Mouse (Mus musculus): Measurements from ENCODE around the gene Gse1. TPM values are rescaled to one million over a fixed set of nuclear protein-coding genes. Genes with fewer than 3 reads are reported as not detected.
"Not testable (repeated sequence)": the region's sequence is repeated elsewhere in the genome, so short reads cannot be mapped to it uniquely, and the experiment has no call there.

Gene Gse1
- polyA plus RNA-seq, 1 experiment from 2014 or later, result 9.6 TPM

GRCm38 (mm10) chr8:120334261-120334660, 106.0 kb downstream of the Gse1 start:
- Histone ChIP-seq H3K4me1 (peaks cover 28% of the 10 kb centered on the region), H3K27ac (peak overlapping the region; percentile 66)
- H3K9ac ChIP-seq; ATAC-seq (ENCODE audit: borderline replicate concordance, extremely low read depth, low FRiP score, low TSS enrichment); H3K9me3 ChIP-seq; H3K4me3 ChIP-seq; H3K4me2 ChIP-seq; H3K27me3 ChIP-seq; H3K36me3 ChIP-seq: not testable (repeated sequence)
- 70% methylated on average over 3 of the region's 3 CpGs for WGBS

- Histone ChIP-seq H3K27me3 (no peaks in the 10 kb centered on the region), H3K4me1 (peaks cover 33% of the 10 kb centered on the region), H3K4me3 (no peak overlapping the region), H3K9ac (no peak overlapping the region), H3K9me3 (no peaks in the 10 kb centered on the region), H3K27ac (peak overlapping the region; percentile 66), H3K4me2 (peak overlapping the region; percentile 37; the same call in 1 of the 2 replicates), H3K36me3 (no peaks in the 10 kb centered on the region)
- 21% methylated on average over 5 of the region's 5 CpGs for WGBS
- ATAC-seq (ENCODE audit: borderline replicate concordance, extremely low read depth, low FRiP score, low TSS enrichment), result 0 out of 2 replicates have a peak, but pooled peaks have one; percentile 14
Measured at GRCm38 (mm10) chr8:120334878-120335261, 106.6 kb downstream of the Gse1 start.

- Histone ChIP-seq H3K4me1 (peaks cover 38% of the 10 kb centered on the region), H3K27me3 (no peaks in the 10 kb centered on the region), H3K36me3 (no peaks in the 10 kb centered on the region), H3K4me3 (no peak overlapping the region), H3K4me2 (peak overlapping the region; percentile 37), H3K9me3 (no peaks in the 10 kb centered on the region), H3K9ac (no peak overlapping the region), H3K27ac (peak overlapping the region; percentile 32)
- 20% methylated on average over 17 of the region's 17 CpGs for WGBS
- no peak for ATAC-seq (ENCODE audit: borderline replicate concordance, extremely low read depth, low FRiP score, low TSS enrichment)
Measured at GRCm38 (mm10) chr8:120335262-120336086, 107.2 kb downstream of the Gse1 start.

- no peaks in the 10 kb centered on the region for H3K27me3 ChIP-seq
- no peak overlapping the region for H3K4me3 ChIP-seq
- 13% methylated on average over 9 of the region's 9 CpGs for WGBS
- H3K36me3 ChIP-seq, result no peaks in the 10 kb centered on the region
- no peak overlapping the region for H3K9ac ChIP-seq
- no peak for ATAC-seq (ENCODE audit: borderline replicate concordance, extremely low read depth, low FRiP score, low TSS enrichment)
- H3K9me3 ChIP-seq, result no peaks in the 10 kb centered on the region
- H3K4me2 ChIP-seq, result peak overlapping the region; percentile 37; the same call in 1 of the 2 replicates
- peaks cover 36% of the 10 kb centered on the region for H3K4me1 ChIP-seq
- no peak overlapping the region for H3K27ac ChIP-seq
Measured at GRCm38 (mm10) chr8:120336087-120336380, 107.8 kb downstream of the Gse1 start.

- ATAC-seq (ENCODE audit: borderline replicate concordance, extremely low read depth, low FRiP score, low TSS enrichment), result no peak
- Histone ChIP-seq H3K4me1 (peaks cover 34% of the 10 kb centered on the region), H3K27me3 (no peaks in the 10 kb centered on the region), H3K9ac (no peak overlapping the region), H3K36me3 (no peaks in the 10 kb centered on the region), H3K9me3 (no peaks in the 10 kb centered on the region), H3K4me3 (no peak overlapping the region), H3K4me2 (no peak overlapping the region), H3K27ac (no peak overlapping the region)
- 46% methylated on average over 5 of the region's 5 CpGs for WGBS
Measured at GRCm38 (mm10) chr8:120336909-120337555, 108.8 kb downstream of the Gse1 start.

- no peak for ATAC-seq (ENCODE audit: borderline replicate concordance, extremely low read depth, low FRiP score, low TSS enrichment)
- H3K9ac ChIP-seq, result no peak overlapping the region
- no peak overlapping the region for H3K27ac ChIP-seq
- 45% methylated on average over 5 of the region's 5 CpGs for WGBS
- H3K9me3 ChIP-seq, result no peaks in the 10 kb centered on the region
- H3K36me3 ChIP-seq, result no peaks in the 10 kb centered on the region
- H3K27me3 ChIP-seq, result no peaks in the 10 kb centered on the region
- H3K4me1 ChIP-seq, result peaks cover 34% of the 10 kb centered on the region
- no peak overlapping the region for H3K4me2 ChIP-seq
- no peak overlapping the region for H3K4me3 ChIP-seq
Measured at GRCm38 (mm10) chr8:120337627-120338026, 109.4 kb downstream of the Gse1 start.

- 80% methylated on average over 7 of the region's 7 CpGs for WGBS
- ATAC-seq (ENCODE audit: borderline replicate concordance, extremely low read depth, low FRiP score, low TSS enrichment), result no peak
- no peak overlapping the region for H3K4me3 ChIP-seq
- H3K27ac ChIP-seq, result no peak overlapping the region
- peaks cover 34% of the 10 kb centered on the region for H3K4me1 ChIP-seq
- H3K36me3 ChIP-seq, result no peaks in the 10 kb centered on the region
- H3K9ac ChIP-seq, result no peak overlapping the region
- H3K27me3 ChIP-seq, result no peaks in the 10 kb centered on the region
- no peak overlapping the region for H3K4me2 ChIP-seq
- H3K9me3 ChIP-seq, result no peaks in the 10 kb centered on the region
Measured at GRCm38 (mm10) chr8:120338678-120339077, 110.4 kb downstream of the Gse1 start.

- ATAC-seq (ENCODE audit: borderline replicate concordance, extremely low read depth, low FRiP score, low TSS enrichment), result no peak
- no peak overlapping the region for H3K27ac ChIP-seq
Measured at GRCm38 (mm10) chr8:120339743-120340142, 111.5 kb downstream of the Gse1 start.

DNA sequence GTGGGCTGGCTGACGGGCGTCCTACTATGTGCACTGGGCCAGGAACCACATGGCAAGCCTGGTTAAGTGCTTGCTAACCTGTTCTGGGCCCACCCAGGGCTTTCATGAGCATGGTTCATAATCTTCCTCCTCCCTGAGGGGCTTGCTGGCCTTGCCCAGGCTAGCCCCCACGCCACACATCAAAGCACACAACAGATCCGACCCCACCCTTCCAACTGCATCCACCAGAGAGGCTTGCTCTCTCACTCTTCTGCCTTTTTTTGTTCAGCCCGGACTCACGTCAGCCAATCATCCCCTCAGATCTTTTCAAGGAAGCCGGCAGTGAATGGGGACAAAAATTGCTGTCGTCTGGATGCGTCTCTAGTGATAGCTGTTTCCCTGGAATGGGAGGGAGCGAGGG, 112.9 kb downstream of the Gse1 start:
- Histone ChIP-seq H3K36me3 (no peaks in the 10 kb centered on the region), H3K27ac (no peak overlapping the region), H3K4me2 (no peak overlapping the region), H3K9ac (no peak overlapping the region), H3K27me3 (no peaks in the 10 kb centered on the region), H3K4me1 (peaks cover 24% of the 10 kb centered on the region), H3K9me3 (no peaks in the 10 kb centered on the region), H3K4me3 (no peak overlapping the region)
- no peak for ATAC-seq (ENCODE audit: borderline replicate concordance, extremely low read depth, low FRiP score, low TSS enrichment)
- WGBS, result 79% methylated on average over 10 of the region's 10 CpGs

More at GRCm38 (mm10) chr8:120339743-120340142, 111.5 kb downstream of the Gse1 start:
- no peaks in the 10 kb centered on the region for H3K36me3 ChIP-seq
- no peak overlapping the region for H3K4me3 ChIP-seq
- H3K9me3 ChIP-seq, result no peaks in the 10 kb centered on the region
- peaks cover 35% of the 10 kb centered on the region for H3K4me1 ChIP-seq
- H3K27me3 ChIP-seq, result no peaks in the 10 kb centered on the region
- no peak overlapping the region for H3K4me2 ChIP-seq
- H3K9ac ChIP-seq, result no peak overlapping the region
- WGBS, result 40% methylated on average over 7 of the region's 8 CpGs

DNA sequence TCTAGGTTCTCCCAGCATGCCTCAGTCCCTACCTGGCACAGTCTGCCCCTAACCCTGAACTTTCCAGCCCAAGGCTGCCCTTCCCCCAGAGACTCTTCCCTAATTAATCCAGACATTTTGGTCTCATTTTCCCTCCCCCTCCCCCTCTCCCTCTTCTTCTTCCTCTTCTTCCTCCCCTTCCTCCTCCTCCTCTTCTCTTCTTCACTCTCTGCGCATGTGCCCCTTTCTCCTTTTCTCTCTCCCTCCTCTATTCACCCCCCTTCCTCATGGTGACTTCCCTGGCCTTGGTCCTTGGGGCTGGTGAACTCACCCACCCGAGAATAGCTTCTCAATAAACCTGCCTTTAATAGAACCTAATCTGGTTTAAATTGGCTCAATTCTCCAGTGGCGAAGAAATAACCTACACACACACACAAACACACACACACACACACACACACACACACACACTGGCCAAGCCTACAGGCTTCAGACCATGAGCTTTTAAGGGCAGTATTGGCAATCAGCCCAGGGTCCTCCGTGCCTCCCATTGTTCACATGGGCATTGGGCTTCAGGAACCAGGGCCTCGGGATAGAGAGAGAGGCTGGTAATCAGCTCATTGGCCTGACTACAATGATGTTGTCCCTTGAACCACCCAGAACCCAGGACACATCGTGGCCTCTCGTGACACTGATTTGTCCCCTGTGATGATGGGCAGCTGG, 114.7 kb downstream of the Gse1 start:
- no peak overlapping the region for H3K27ac ChIP-seq
- H3K36me3 ChIP-seq, result no peaks in the 10 kb centered on the region
- no peak overlapping the region for H3K4me2 ChIP-seq
- no peaks in the 10 kb centered on the region for H3K27me3 ChIP-seq
- no peak for ATAC-seq (ENCODE audit: borderline replicate concordance, extremely low read depth, low FRiP score, low TSS enrichment)
- WGBS, result 63% methylated on average over 7 of the region's 7 CpGs
- no peak overlapping the region for H3K4me3 ChIP-seq
- H3K4me1 ChIP-seq, result peaks cover 22% of the 10 kb centered on the region
- H3K9me3 ChIP-seq, result no peaks in the 10 kb centered on the region
- no peak overlapping the region for H3K9ac ChIP-seq

DNA sequence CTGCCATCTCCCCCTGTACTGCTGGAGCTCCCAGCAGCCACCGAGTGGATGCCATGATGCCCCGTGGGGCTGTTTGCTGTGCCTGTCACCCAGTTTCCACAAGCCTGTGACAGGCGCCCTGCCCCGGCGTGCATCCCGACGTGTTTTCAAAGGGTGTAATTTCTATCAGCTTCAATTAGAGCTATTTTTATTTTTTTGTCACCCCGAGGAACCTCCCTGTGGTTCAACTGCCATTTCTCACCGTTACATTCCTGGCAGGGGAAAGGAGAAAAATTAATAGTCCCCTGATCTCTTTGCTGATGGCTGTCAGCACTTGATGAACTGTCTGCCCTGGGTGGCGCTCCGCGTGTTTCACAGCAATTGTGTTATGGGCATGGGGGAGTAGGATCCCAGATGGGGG, 115.3 kb downstream of the Gse1 start:
- Histone ChIP-seq H3K4me1 (peaks cover 22% of the 10 kb centered on the region), H3K4me3 (no peak overlapping the region), H3K36me3 (no peaks in the 10 kb centered on the region), H3K27me3 (no peaks in the 10 kb centered on the region), H3K4me2 (no peak overlapping the region), H3K9me3 (no peaks in the 10 kb centered on the region), H3K27ac (no peak overlapping the region), H3K9ac (no peak overlapping the region)
- ATAC-seq (ENCODE audit: borderline replicate concordance, extremely low read depth, low FRiP score, low TSS enrichment), result no peak
- WGBS, result 76% methylated on average over 12 of the region's 12 CpGs

DNA sequence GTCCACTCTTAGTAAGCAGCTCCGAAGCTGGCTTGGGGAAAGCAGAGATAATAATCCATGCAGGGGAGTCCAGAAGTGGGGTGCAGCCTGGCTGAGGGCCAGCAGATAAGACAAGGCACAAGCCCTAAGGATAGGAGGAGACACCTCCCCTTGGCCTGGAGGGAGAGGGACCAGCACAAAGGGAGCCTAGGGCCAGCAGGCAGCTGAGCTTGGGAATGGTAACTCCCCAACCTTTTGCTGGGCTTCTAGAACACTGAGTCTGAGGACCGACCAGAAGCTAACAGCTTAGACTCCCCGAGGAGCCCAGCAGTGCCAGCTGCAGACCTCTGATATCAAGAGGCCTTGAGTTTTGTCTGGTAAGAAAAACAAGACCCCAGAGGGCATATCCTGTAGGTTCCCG, 115.9 kb downstream of the Gse1 start:
- Histone ChIP-seq H3K9ac (no peak overlapping the region), H3K4me2 (no peak overlapping the region), H3K4me1 (peaks cover 22% of the 10 kb centered on the region), H3K4me3 (no peak overlapping the region), H3K36me3 (no peaks in the 10 kb centered on the region), H3K27me3 (no peaks in the 10 kb centered on the region), H3K27ac (no peak overlapping the region), H3K9me3 (no peaks in the 10 kb centered on the region)
- ATAC-seq (ENCODE audit: borderline replicate concordance, extremely low read depth, low FRiP score, low TSS enrichment), result no peak
- 26% methylated on average over 4 of the region's 4 CpGs for WGBS

Measured in lung, embryonic 15.5 days (tissue).